Mouse (Mus musculus): Measurements from ENCODE around the gene Odf3. TPM values are rescaled to one million over a fixed set of nuclear protein-coding genes. Genes with fewer than 3 reads are reported as not detected.

Odf3 gene
- polyA plus RNA-seq, 1 experiment from 2014 or later = not detected

- WGBS = 92% methylated on average over 10 of the region's 10 CpGs
These were observed 986 bp downstream of the Odf3 start for GRCm38 (mm10) chr7:140848591-140848990.

GRCm38 (mm10) chr7:140851916-140852315 is 4.3 kb downstream of the Odf3 start:
- no peak for DNase-seq (ENCODE audit: extremely low spot score, low spot score)
- Histone ChIP-seq H3K9me3 (no peaks in the 10 kb centered on the region), H3K36me3 (replicated peaks) (peaks cover 35% of the 10 kb centered on the region), H3K4me3 (no peak overlapping the region), H3K27ac (no peak overlapping the region), H3K27me3 (ENCODE audit: poor library complexity, severe bottlenecking) (no peaks in the 10 kb centered on the region), H3K4me1 (peaks cover 12% of the 10 kb centered on the region)
- WGBS = 89% methylated on average over 4 of the region's 4 CpGs

More at GRCm38 (mm10) chr7:140848591-140848990, 986 bp downstream of the Odf3 start:
- peaks cover 6% of the 10 kb centered on the region for H3K4me1 ChIP-seq
- DNase-seq (ENCODE audit: extremely low spot score, low spot score) = no peak
- peaks cover 6% of the 10 kb centered on the region; the same call in 1 of the 2 replicates for H3K27me3 ChIP-seq (ENCODE audit: poor library complexity, severe bottlenecking)
- H3K27ac ChIP-seq = no peak overlapping the region
- no peak overlapping the region for H3K4me3 ChIP-seq
- peaks cover 24% of the 10 kb centered on the region for H3K36me3 ChIP-seq (replicated peaks)
- no peaks in the 10 kb centered on the region for H3K9me3 ChIP-seq

GRCm38 (mm10) chr7:140853386-140853785 is 5.8 kb downstream of the Odf3 start:
- H3K4me3 ChIP-seq = no peak overlapping the region
- DNase-seq (ENCODE audit: extremely low spot score, low spot score) = no peak
- H3K27ac ChIP-seq = no peak overlapping the region
- H3K9me3 ChIP-seq = no peaks in the 10 kb centered on the region
- peaks cover 23% of the 10 kb centered on the region for H3K4me1 ChIP-seq
- H3K36me3 ChIP-seq (replicated peaks) = peaks cover 37% of the 10 kb centered on the region
- no peaks in the 10 kb centered on the region for H3K27me3 ChIP-seq (ENCODE audit: poor library complexity, severe bottlenecking)
- 93% methylated on average over 9 of the region's 9 CpGs for WGBS

- 96% methylated on average over 18 of the region's 18 CpGs for WGBS
- Histone ChIP-seq H3K36me3 (replicated peaks) (peaks cover 48% of the 10 kb centered on the region), H3K27me3 (ENCODE audit: poor library complexity, severe bottlenecking) (no peaks in the 10 kb centered on the region), H3K4me1 (peaks cover 32% of the 10 kb centered on the region), H3K27ac (no peak overlapping the region), H3K9me3 (no peaks in the 10 kb centered on the region), H3K4me3 (no peak overlapping the region; the same call in 1 of the 2 replicates)
- no peak for DNase-seq (ENCODE audit: extremely low spot score, low spot score)
These were observed 6.9 kb downstream of the Odf3 start for GRCm38 (mm10) chr7:140854483-140854882.

GRCm38 (mm10) chr7:140855181-140855580 is 7.6 kb downstream of the Odf3 start:
- WGBS = 79% methylated on average over 9 of the region's 9 CpGs
- no peak for DNase-seq (ENCODE audit: extremely low spot score, low spot score)
- Histone ChIP-seq H3K27ac (peak overlapping the region; percentile 89), H3K4me3 (peak overlapping the region; percentile 87), H3K9me3 (no peaks in the 10 kb centered on the region), H3K36me3 (replicated peaks) (peaks cover 55% of the 10 kb centered on the region), H3K27me3 (ENCODE audit: poor library complexity, severe bottlenecking) (no peaks in the 10 kb centered on the region), H3K4me1 (peaks cover 32% of the 10 kb centered on the region)

- no peaks in the 10 kb centered on the region for H3K9me3 ChIP-seq
- H3K27ac ChIP-seq = peak within 1 kb of the TSS; percentile 89
- H3K4me1 ChIP-seq = peaks cover 32% of the 10 kb centered on the region
- peak; percentile 92 for DNase-seq (ENCODE audit: extremely low spot score, low spot score)
- peak within 1 kb of the TSS; percentile 87 for H3K4me3 ChIP-seq
- no peaks in the 10 kb centered on the region for H3K27me3 ChIP-seq (ENCODE audit: poor library complexity, severe bottlenecking)
- WGBS = 2% methylated on average over 51 of the region's 51 CpGs
- H3K36me3 ChIP-seq (replicated peaks) = peaks cover 64% of the 10 kb centered on the region
These were observed 8.5 kb downstream of the Odf3 start, which contains the start of gene Gm45785 for GRCm38 (mm10) chr7:140855860-140856784. Gene Gm45785, minus strand, starts transcription at chr7:140856331.

- Histone ChIP-seq H3K27ac (peak within 1 kb of the TSS; percentile 89), H3K9me3 (no peaks in the 10 kb centered on the region), H3K36me3 (replicated peaks) (peaks cover 65% of the 10 kb centered on the region), H3K27me3 (ENCODE audit: poor library complexity, severe bottlenecking) (no peaks in the 10 kb centered on the region), H3K4me3 (peak within 1 kb of the TSS; percentile 87), H3K4me1 (peaks cover 32% of the 10 kb centered on the region)
- WGBS = under 1% methylated on average over 50 of the region's 50 CpGs
- peak; percentile 77 for DNase-seq (ENCODE audit: extremely low spot score, low spot score)
These were observed 9.4 kb downstream of the Odf3 start, which contains the start of gene Ric8a for GRCm38 (mm10) chr7:140856785-140857549. Gene Ric8a, plus strand, starts transcription at chr7:140856957.

- 44% methylated on average over 40 of the region's 40 CpGs for WGBS
- Histone ChIP-seq H3K9me3 (no peaks in the 10 kb centered on the region), H3K4me3 (peak within 1 kb of the TSS; percentile 87), H3K4me1 (peaks cover 32% of the 10 kb centered on the region), H3K27ac (peak within 1 kb of the TSS; percentile 89), H3K27me3 (ENCODE audit: poor library complexity, severe bottlenecking) (no peaks in the 10 kb centered on the region), H3K36me3 (replicated peaks) (peaks cover 65% of the 10 kb centered on the region)
- DNase-seq (ENCODE audit: extremely low spot score, low spot score) = no peak
These were observed 10.2 kb downstream of the Odf3 start, which contains the start of gene Bet1l for GRCm38 (mm10) chr7:140857550-140858505. Gene Bet1l, minus strand, starts transcription at chr7:140857577.

- no peaks in the 10 kb centered on the region for H3K27me3 ChIP-seq (ENCODE audit: poor library complexity, severe bottlenecking)
- peak overlapping the region; percentile 87; the same call in 1 of the 2 replicates for H3K4me3 ChIP-seq
- DNase-seq (ENCODE audit: extremely low spot score, low spot score) = no peak
- WGBS = 92% methylated on average over 8 of the region's 8 CpGs
- H3K27ac ChIP-seq = no peak overlapping the region
- H3K36me3 ChIP-seq (replicated peaks) = peaks cover 65% of the 10 kb centered on the region
- H3K9me3 ChIP-seq = no peaks in the 10 kb centered on the region
- peaks cover 32% of the 10 kb centered on the region for H3K4me1 ChIP-seq
These were observed 11.1 kb downstream of the Odf3 start for GRCm38 (mm10) chr7:140858746-140859145.

GRCm38 (mm10) chr7:140859997-140860396 is 12.4 kb downstream of the Odf3 start:
- no peak overlapping the region for H3K27ac ChIP-seq
- H3K4me3 ChIP-seq = no peak overlapping the region
- H3K27me3 ChIP-seq (ENCODE audit: poor library complexity, severe bottlenecking) = no peaks in the 10 kb centered on the region
- H3K4me1 ChIP-seq = peaks cover 29% of the 10 kb centered on the region
- H3K36me3 ChIP-seq (replicated peaks) = peaks cover 68% of the 10 kb centered on the region
- WGBS = 87% methylated on average over 6 of the region's 6 CpGs
- no peak for DNase-seq (ENCODE audit: extremely low spot score, low spot score)
- no peaks in the 10 kb centered on the region for H3K9me3 ChIP-seq

GRCm38 (mm10) chr7:140860728-140861127 is 13.1 kb downstream of the Odf3 start:
- Histone ChIP-seq H3K4me1 (peaks cover 22% of the 10 kb centered on the region), H3K27ac (no peak overlapping the region), H3K9me3 (no peaks in the 10 kb centered on the region), H3K4me3 (no peak overlapping the region), H3K36me3 (replicated peaks) (peaks cover 75% of the 10 kb centered on the region), H3K27me3 (ENCODE audit: poor library complexity, severe bottlenecking) (no peaks in the 10 kb centered on the region)
- 91% methylated on average over 5 of the region's 5 CpGs for whole genome bisulfite sequencing
- DNase-seq (ENCODE audit: extremely low spot score, low spot score) = no peak

- 87% methylated on average over 12 of the region's 12 CpGs for WGBS
- no peak for DNase-seq (ENCODE audit: extremely low spot score, low spot score)
- Histone ChIP-seq H3K4me3 (no peak overlapping the region), H3K9me3 (no peaks in the 10 kb centered on the region), H3K27ac (no peak overlapping the region), H3K4me1 (no peaks in the 10 kb centered on the region), H3K27me3 (ENCODE audit: poor library complexity, severe bottlenecking) (no peaks in the 10 kb centered on the region), H3K36me3 (replicated peaks) (peaks cover 77% of the 10 kb centered on the region)
These were observed 17.2 kb downstream of the Odf3 start for GRCm38 (mm10) chr7:140864761-140865160.
